Mouse (Mus musculus): Measurements from ENCODE around the gene Cyp2s1.
"Not testable (repeated sequence)": the region's sequence is repeated elsewhere in the genome, so short reads cannot be mapped to it uniquely, and the experiment has no call there.

The Cyp2s1 gene

DNA sequence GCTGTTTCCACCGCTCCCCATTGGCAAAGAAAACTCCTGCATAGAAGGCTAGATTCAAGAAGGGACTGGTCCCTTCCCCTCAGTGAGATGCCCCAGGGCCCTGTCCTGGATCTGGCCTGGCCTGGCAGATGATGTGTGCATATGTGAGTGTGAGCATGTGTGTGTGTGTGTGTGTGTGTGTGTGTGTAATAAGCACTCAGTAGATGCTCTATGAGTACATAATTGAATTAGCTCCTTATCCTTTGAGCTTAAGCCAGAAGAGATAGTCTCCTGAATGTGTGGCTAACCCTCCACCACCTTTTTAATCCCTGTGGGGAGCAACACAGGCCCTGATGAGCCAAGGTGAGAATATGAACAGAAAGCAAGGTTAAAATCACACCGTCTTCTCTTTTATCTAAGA lies 5.0 kb downstream of the Cyp2s1 start:
- DNase-seq (ENCODE audit: low spot score in 2 of 2) = no peak

DNA sequence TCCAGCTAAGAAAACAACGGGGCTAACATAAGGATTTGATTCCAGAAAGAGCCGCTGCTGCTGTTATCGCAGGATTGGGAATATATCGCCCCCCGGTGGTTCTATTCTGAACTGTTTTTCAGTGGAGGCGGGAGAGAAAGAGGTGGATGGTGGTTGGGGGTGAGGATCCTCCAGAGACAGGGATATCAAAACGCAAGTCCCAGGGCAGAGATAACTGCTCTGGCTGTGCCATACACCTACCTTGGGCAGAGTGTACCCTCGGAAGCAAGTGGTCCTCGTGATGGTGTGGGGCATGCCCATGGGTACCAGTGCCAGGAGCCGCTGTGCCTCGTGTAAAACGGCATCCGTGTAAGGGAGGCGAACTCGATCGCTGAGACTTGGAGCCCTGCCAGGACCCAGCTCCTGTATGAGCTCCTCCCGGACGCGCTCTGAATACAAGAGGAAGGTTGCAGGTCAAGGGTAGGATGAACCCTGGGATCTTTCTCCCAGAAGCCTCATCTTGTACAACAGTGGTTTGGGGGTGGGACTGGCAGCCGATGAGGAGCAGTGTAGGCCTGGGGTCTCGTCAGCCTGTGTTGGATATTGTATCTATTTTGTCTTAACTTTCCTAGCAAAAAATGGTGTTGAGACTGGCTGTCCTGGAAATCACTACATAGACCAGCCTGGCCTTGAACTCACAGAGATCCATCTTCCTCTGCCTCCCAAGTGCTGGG lies 10.9 kb downstream of the Cyp2s1 start:
- peak; percentile 53 to 85 for DNase-seq (ENCODE audit: low spot score in 2 of 2)

DNA sequence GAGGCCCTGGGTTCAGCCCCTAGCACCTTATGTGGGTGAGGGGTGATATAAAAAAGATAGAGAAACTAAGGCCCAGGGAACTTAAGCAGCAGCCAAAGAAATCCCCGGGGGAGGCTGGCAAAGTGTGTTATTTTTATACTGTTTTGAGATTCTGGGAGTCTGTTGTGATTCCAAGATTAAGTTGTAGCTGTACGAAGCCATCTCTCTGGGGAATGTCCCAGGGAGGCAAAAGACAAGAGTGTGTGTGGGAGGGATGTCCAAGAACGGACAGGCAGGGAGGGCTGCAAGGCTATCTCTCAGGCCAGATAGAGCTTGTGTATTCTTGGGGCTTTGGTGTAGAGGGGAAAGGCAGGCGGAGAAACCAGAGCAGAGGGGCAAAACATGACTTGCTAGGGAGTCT lies 11.9 kb downstream of the Cyp2s1 start:
- no peak for DNase-seq (ENCODE audit: low spot score in 2 of 2)

GRCm38 (mm10) chr7:25803460-25803859 lies 13.3 kb downstream of the Cyp2s1 start:
- no peak for DNase-seq (ENCODE audit: low spot score in 2 of 2)

DNA sequence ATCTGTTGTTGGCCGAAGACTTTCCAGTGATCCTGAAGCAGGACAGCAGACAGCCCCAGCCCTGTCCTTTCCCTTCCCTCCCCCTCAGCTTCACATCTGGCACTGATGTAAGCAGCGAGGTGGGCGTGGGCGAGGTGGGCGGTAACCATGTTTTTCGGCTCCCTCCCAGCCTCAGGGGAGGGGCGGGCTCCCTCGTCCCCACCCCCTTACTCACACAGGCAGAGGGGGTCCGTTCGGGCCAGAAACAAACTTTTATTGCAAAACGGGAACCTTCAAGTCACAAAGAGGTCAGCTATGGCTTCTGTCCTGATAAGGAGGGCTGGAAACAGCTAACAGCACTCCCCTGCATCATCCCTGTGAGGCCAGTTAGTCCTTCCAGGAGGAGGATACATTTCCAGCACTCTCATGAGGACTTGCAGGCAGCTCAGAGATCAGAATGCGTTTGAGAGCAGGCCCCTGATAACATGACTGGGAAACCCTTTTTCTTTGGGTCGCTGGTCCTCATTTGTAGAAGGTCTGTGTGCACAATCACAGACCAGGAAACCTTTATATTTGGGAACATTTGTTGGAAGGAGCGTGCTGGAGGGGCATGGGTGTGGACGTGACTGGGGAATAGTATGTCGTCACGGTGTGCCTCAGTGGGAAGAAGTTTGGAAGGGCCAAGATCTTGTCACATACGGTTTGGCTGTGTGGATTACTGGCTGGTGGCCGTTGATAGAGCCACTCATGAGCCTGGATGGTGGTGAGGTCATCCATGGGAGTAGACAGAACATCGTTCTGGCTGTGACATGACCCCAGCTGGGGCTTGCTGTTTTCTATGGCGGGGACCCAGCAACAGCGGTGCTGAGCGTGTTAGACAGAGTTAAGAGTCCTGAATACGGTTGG lies 14.2 kb downstream of the Cyp2s1 start:
- no peak for DNase-seq (ENCODE audit: low spot score in 2 of 2)

GRCm38 (mm10) chr7:25801031-25801430 lies 15.7 kb downstream of the Cyp2s1 start:
- DNase-seq (ENCODE audit: low spot score in 2 of 2) = no peak

DNA sequence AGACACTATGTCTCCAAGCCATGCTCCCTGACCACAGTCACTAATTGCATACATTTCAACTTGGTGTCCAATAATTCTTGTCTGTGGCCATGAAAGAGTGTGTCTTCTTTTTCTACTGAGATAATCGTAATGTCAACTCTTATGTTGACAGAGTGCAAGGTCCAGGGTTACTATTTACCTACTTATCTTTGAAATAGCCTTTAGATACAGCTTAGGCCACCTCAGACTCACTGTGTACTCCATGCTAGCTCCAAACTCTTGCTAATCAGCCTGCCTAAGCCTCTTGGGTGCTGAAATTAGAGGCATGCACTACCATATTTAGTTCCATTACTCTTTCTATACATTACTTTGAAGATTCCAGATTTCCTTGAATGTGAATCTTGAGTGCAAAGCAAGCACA lies 17.3 kb downstream of the Cyp2s1 start:
- DNase-seq (ENCODE audit: low spot score in 2 of 2) = no peak

GRCm38 (mm10) chr7:25798540-25798939 lies 18.2 kb downstream of the Cyp2s1 start:
- no peak for DNase-seq (ENCODE audit: low spot score in 2 of 2)

GRCm38 (mm10) chr7:25794775-25795174 lies 21.9 kb downstream of the Cyp2s1 start:
- no peak for DNase-seq (ENCODE audit: low spot score in 2 of 2)

DNA sequence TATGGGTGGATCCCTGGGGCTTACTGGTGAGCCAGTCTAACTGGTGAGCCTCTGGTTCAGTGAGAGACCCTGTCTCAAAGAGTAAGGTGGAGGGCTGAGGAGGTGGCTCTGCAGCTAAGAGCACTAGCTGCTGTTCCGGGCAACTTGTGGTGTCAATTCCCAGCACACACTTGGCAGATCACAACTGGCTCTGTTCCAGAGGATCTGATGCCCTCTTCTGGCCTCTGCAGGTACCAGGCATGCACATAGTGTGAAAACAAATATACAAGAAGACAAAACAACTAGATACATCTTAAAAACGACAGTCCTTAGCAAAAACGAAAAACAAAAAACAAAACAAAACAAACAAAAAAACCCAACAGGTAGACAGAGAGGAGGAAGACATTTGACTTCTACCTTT lies 23.0 kb downstream of the Cyp2s1 start:
- DNase-seq (ENCODE audit: low spot score in 2 of 2) = peak in 1 of 2 experiments; percentile 42

DNA sequence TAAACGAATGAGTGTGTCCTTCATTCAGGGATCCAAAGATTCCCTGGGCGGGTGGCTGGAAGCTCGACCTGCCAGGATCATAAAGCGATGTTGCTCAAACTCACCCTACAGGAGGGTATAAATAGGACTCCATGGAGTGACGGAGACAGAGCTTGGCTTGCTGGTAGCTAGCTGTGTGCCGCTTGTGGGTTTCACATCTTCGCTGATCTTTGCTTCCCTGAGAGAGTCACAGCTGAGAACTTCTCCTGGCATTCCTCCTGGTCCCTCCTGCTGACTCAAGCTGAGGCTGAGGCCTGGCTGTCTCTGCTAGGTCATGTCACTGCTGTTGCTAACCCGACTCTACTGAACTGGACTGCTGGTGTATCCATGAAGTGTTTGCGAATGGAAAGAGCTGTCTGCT lies 23.7 kb downstream of the Cyp2s1 start:
- DNase-seq (ENCODE audit: low spot score in 2 of 2) = not testable (repeated sequence)

GRCm38 (mm10) chr7:25790615-25791014 lies 26.1 kb downstream of the Cyp2s1 start:
- DNase-seq (ENCODE audit: low spot score in 2 of 2) = no peak

DNA sequence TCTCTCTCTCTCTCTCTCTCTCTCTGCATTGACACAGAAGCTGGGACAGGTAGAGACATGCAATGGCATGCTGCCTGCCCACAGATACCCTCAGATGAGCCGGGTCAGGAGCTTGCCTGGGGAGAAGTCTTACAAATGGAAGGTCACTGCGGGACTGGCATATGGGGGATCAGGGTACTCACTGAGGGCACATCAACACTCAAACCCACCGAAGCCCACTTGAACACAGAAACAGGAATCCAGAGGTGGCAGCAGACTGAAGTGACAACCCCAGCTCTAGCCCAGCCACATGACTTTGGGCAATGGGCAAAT lies 27.6 kb downstream of the Cyp2s1 start:
- no peak for DNase-seq (ENCODE audit: low spot score in 2 of 2)

- DNase-seq (ENCODE audit: low spot score in 2 of 2) = peak; percentile 33 to 59
Measured at GRCm38 (mm10) chr7:25788220-25789128, 28.2 kb downstream of the Cyp2s1 start, which contains the start of gene Axl. Gene Axl, minus strand, starts transcription at chr7:25788705.

DNA sequence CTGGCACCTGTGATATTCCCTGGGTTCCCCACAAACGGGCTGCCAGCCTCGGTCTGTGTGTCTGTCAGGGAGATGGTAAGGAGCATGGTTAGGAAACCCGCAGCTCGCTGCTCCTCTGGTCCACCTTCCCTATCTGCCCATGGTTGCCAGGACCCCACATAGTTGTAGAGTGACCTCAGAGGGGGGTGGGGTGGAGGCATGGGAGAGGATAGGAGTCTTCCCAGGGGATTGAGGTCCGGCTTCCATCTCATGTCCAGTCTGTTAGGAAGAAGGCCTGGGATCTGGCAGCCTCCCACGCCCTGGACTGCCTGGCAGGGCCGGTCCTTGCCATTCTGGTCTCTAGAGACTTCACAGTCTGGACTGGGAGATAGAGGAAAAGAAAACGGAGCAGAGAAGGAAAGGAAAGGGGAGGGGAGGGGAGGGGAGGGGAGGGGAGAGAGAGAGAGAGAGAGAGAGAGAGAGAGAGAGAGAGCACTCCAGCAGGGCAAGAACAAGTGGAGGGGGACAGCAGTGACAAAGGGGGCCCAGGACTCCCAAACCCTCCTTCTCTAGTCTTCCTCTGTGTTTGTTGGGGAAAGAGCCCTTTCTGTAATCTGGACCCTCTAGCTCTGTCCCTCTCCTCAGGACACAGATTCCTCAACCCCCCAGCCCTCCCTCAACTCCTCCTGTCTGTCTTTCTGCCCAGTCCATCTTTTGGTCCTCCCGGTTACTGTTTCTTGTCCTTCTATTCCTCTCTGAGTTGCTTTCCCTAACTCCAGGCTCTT lies 29.1 kb downstream of the Cyp2s1 start:
- no peak for DNase-seq (ENCODE audit: low spot score in 2 of 2)

DNA sequence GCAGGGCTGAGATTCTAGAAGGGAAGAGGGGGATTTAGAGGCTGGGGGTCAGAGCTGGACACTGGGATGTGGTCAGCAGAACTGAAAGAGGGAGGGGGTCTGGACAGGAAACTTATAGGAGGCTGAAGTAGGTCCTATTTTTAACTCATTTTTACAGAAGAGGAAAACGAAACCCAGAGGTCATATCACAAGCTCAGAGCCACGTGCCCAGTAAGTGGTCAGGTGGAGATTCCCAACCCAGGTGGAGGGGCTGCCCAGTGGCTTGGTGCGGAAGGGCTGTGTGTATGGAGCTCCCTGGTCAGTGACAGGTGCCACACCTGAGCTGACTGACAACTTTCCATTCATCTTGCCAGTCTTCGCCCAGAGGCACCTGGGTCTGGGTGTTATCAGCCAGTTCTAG lies 29.7 kb downstream of the Cyp2s1 start:
- no peak for DNase-seq (ENCODE audit: low spot score in 2 of 2)

DNA sequence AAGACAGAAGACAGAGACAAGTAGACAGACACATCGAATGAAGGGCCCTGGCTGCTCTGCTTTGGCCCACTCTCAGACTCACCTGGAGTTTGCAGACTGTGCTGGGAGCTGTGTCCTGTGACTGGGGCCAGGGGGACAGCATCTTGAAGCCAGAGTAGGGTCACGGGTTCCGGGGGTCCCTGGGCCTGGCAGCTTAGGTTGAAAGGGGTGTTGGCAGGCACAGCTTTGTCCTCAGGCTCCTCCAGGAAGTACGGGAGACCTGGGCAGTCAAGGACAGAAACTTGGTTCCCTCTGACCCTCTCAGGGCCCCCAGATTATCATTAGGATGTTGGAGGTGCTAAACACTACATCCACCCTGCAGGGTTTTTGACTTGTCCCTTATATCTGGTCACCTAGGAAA lies 31.0 kb downstream of the Cyp2s1 start:
- no peak for DNase-seq (ENCODE audit: low spot score in 2 of 2)

DNA sequence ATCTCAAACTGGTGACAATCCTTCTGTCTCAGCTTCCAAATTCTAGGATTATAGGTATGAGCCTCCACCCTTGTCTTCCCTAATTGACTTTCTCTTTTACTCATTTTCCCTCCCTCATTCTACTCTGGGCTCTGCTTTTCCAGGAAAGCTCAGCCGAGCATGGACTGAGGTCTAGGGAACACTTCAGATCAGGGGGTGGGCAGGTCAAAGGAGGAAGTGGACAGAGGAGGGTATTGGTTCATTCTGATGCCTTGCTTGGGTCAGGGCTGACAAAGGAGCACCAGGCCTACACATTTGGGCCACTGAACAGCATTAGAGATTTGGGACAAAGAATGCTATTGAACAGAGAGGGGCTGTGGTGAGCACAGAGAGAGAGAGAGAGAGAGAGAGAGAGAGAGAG lies 31.9 kb downstream of the Cyp2s1 start:
- DNase-seq (ENCODE audit: low spot score in 2 of 2) = no peak

GRCm38 (mm10) chr7:25783746-25784145 lies 33.0 kb downstream of the Cyp2s1 start:
- no peak for DNase-seq (ENCODE audit: low spot score in 2 of 2)

GRCm38 (mm10) chr7:25782744-25783143 lies 34.0 kb downstream of the Cyp2s1 start:
- no peak for DNase-seq (ENCODE audit: low spot score in 2 of 2)

GRCm38 (mm10) chr7:25781937-25782610 lies 34.6 kb downstream of the Cyp2s1 start:
- DNase-seq (ENCODE audit: low spot score in 2 of 2) = no peak

Measured in cerebellum, postnatal 4 days (tissue).